Mouse (Mus musculus): ENCODE measurements around the gene Olfr491.

Olfr491 gene

DNA sequence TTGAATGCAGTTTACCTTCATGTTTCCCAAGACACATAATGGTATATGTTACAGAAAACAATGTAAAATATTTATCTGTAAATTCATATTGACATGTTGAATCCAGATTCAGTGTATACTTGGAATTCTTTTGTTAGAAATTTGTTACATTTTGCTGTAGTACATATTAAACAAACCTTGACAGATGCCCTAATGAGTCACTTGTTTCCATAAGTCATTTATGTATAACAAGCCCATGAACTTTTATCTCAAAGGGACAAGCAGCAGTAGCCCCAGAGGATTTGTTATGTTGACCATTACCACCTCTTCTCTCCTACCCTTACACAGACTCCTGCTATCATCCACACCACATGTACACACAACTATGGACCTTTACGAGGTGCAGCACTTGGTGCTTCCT is at the start of gene Olfr491:
Olfr491 (plus strand) TSS at position 301 of the 400 bp plus-strand sequence.
- no peak for DNase-seq (ENCODE audit: low read depth)

GRCm38 (mm10) chr7:108288834-108289233 is 24.4 kb upstream of the Olfr491 start, which contains the start of gene Olfr490:
Olfr490 (minus strand) TSS chr7:108288934.
- no peak for DNase-seq (ENCODE audit: low read depth)

GRCm38 (mm10) chr7:108323574-108323973 is 10.3 kb downstream of the Olfr491 start, which contains the start of gene Olfr492:
Olfr492 (minus strand) TSS chr7:108323674.
- DNase-seq (ENCODE audit: low read depth), result no peak

DNA sequence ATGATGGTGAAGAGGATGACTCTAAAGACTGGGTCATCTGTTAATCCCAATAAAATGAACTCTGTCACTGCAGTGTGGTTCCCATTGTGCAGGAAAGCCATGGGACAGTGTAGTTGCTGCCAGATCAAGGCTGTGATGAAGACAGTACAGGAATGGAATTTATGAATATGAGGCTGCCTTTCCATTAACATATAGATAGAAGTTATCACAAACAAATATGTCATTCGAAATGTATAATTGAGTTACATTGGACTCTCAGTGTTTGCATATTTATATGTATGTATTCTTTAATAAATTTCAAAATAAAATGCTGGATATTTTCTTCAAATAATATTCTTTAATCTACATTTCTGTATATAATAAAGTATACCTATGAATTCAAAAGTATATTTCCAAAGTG is 33.6 kb downstream of the Olfr491 start, which contains the start of gene Olfr493:
Olfr493 (minus strand) TSS at position 101 of the 400 bp plus-strand sequence.
- no peak for DNase-seq (ENCODE audit: low read depth)

- DNase-seq (ENCODE audit: low read depth), result no peak
Observed at GRCm38 (mm10) chr7:108365035-108365434, 51.8 kb downstream of the Olfr491 start, which contains the start of gene Olfr494. Olfr494 (plus strand) TSS chr7:108365335.
